Mouse (Mus musculus): ENCODE measurements at regions not wholly inside any gene's neighbourhood (a gene's known extent, or its start where the extent isn't known, plus 50 kb on each side); places are given as distances from the start of the nearest gene placed in this dataset.

GRCm38 (mm10) chr1:133517020-133517419 is 92.8 kb upstream of the Sox13 start:
- TF ChIP-seq CTCF (IDR thresholded peaks at IDR 0.05; ENCODE audit: low read depth) (no peak), EP300 (optimal IDR thresholded peaks at IDR 0.05) (no peak)
